Mouse (Mus musculus) limb, embryonic 11.5 days (tissue): ENCODE results near the gene Hivep3. TPM values are rescaled to one million over a fixed set of nuclear protein-coding genes. Genes with fewer than 3 reads are reported as not detected.

Experiments used
- ATAC-seq: fragments of 200-750 bp; cut with Nextera tagmentation; 2 replicates; pipeline ENCODE4 v1.8.0; 2017; ENCODE audit warnings: low read depth; ENCODE audit not compliant: insufficient number of reproducible peaks, low FRiP score, low TSS enrichment
- DNase-seq: peaks from one replicate; pipeline ENCODE4 v3.0.0-alpha.2; 2015; ENCODE audit warnings: low spot score
- H3K27ac ChIP-seq: fragments of 300-500 bp; sonication (generic); replicated peaks from 2 replicates; pipeline ENCODE4 v1.5.1; 2014; ENCODE audit warnings: low read depth, mild to moderate bottlenecking, low read length
- H3K27me3 ChIP-seq: fragments of 300-500 bp; sonication (generic); 2 replicates; pipeline ENCODE4 v1.6.1; 2014; ENCODE audit warnings: mild to moderate bottlenecking, low read length, mixed read lengths; ENCODE audit not compliant: control insufficient read depth, insufficient read depth
- H3K36me3 ChIP-seq: fragments of 300-500 bp; sonication (generic); 2 replicates; pipeline ENCODE4 v1.6.1; 2014; ENCODE audit warnings: mild to moderate bottlenecking, low read length, moderate library complexity, mixed read lengths; ENCODE audit not compliant: control insufficient read depth, insufficient read depth
- H3K4me1 ChIP-seq: fragments of 300-500 bp; sonication (generic); 2 replicates; pipeline ENCODE4 v1.6.1; 2014; ENCODE audit warnings: low read length, mixed read lengths; ENCODE audit not compliant: control insufficient read depth, insufficient read depth
- H3K4me2 ChIP-seq: fragments of 300-500 bp; sonication (generic); 2 replicates; pipeline ENCODE4 v1.6.1; 2014; ENCODE audit warnings: low read depth, mild to moderate bottlenecking, moderate library complexity; ENCODE audit not compliant: severe bottlenecking
- H3K4me3 ChIP-seq: fragments of 300-500 bp; sonication (generic); 2 replicates; pipeline ENCODE4 v1.5.1; 2014; ENCODE audit warnings: low read depth, low read length
- H3K9ac ChIP-seq: fragments of 300-500 bp; sonication (generic); 2 replicates; pipeline ENCODE4 v1.6.1; 2014; ENCODE audit warnings: mild to moderate bottlenecking, low read length
- H3K9me3 ChIP-seq: fragments of 300-500 bp; sonication (generic); 2 replicates; pipeline ENCODE4 v1.6.1; 2016; ENCODE audit warnings: low read length; ENCODE audit not compliant: control insufficient read depth
- WGBS: fragments of 180-500 bp; shearing (Covaris S2); extraction: QIAGEN DNeasy Blood & Tissue Kit; methylation state at CpG from one replicate; pipeline ENCODE4 v1.1.7; 2014; 5-methylcytosine and 5-hydroxymethylcytosine counted together
- polyA plus RNA-seq: library from polyadenylated mRNA; unstranded; fragments of >200 nt; fragmentation: Nextera tagmentation; extraction: Ambion mirVana; gene quantifications from 2 replicates; pipeline ENCODE4 v1.2.1, GENCODE M21; 2014

The Hivep3 gene
- polyA plus RNA-seq, 1 experiment from 2014 or later: 0.55 TPM

- no peaks in the 10 kb centered on the region for H3K4me1 ChIP-seq
Measured at GRCm38 (mm10) chr4:120124656-120125055, 391.1 kb downstream of the Hivep3 start.

GRCm38 (mm10) chr4:120126047-120126446 is 392.5 kb downstream of the Hivep3 start:
- H3K9me3 ChIP-seq: no peaks in the 10 kb centered on the region
- H3K4me3 ChIP-seq: no peak overlapping the region
- H3K36me3 ChIP-seq: no peaks in the 10 kb centered on the region
- no peak overlapping the region for H3K9ac ChIP-seq
- H3K4me1 ChIP-seq: 0 out of 2 replicates have a peak, but pooled peaks cover 2% of the 10 kb centered on the region
- no peaks in the 10 kb centered on the region for H3K27me3 ChIP-seq
- no peak overlapping the region for H3K4me2 ChIP-seq
- no peak for DNase-seq
- no peak overlapping the region for H3K27ac ChIP-seq
- WGBS: 89% methylated on average over 6 of the region's 6 CpGs
- no peak for ATAC-seq

More at GRCm38 (mm10) chr4:120124656-120125055, 391.1 kb downstream of the Hivep3 start:
- H3K4me2 ChIP-seq: no peak overlapping the region
- DNase-seq: no peak
- no peak overlapping the region for H3K9ac ChIP-seq
- H3K27ac ChIP-seq: no peak overlapping the region
- 81% methylated on average over 6 of the region's 6 CpGs for WGBS
- no peak for ATAC-seq
- H3K36me3 ChIP-seq: no peaks in the 10 kb centered on the region
- no peaks in the 10 kb centered on the region for H3K27me3 ChIP-seq
- no peak overlapping the region for H3K4me3 ChIP-seq
- no peaks in the 10 kb centered on the region for H3K9me3 ChIP-seq

GRCm38 (mm10) chr4:120127333-120127732 is 393.7 kb downstream of the Hivep3 start:
- Histone ChIP-seq H3K9ac (no peak overlapping the region), H3K9me3 (no peaks in the 10 kb centered on the region), H3K4me1 (0 out of 2 replicates have a peak, but pooled peaks cover 3% of the 10 kb centered on the region), H3K27me3 (no peaks in the 10 kb centered on the region), H3K4me2 (no peak overlapping the region), H3K36me3 (no peaks in the 10 kb centered on the region), H3K27ac (no peak overlapping the region), H3K4me3 (no peak overlapping the region)
- 85% methylated on average over 3 of the region's 3 CpGs for WGBS
- no peak for DNase-seq
- no peak for ATAC-seq

DNA sequence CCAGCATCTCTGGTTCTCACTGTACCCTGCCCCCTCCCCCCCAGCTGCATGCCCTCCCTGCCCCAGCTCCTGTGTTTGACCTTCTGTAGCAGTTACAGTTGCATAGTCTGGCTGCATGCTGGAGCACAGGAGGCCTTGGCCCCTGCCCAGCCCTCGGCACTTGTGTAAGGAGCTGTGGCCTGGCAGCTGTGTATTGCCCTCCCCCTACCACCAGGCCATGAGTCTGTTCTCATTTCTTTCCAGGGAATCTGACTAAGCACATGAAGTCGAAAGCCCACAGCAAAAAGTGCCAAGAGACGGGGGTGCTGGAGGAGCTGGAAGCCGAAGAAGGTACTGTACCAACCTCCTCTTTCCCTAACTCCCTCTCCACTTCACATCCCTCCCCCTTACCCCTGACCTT is 394.4 kb downstream of the Hivep3 start:
- DNase-seq (no peak), ATAC-seq (no peak)
- H3K4me3 ChIP-seq: no peak overlapping the region
- H3K4me1 ChIP-seq: 0 out of 2 replicates have a peak, but pooled peaks cover 3% of the 10 kb centered on the region
- no peaks in the 10 kb centered on the region for H3K27me3 ChIP-seq
- no peak overlapping the region for H3K9ac ChIP-seq
- no peaks in the 10 kb centered on the region for H3K9me3 ChIP-seq
- no peak overlapping the region for H3K27ac ChIP-seq
- H3K36me3 ChIP-seq: no peaks in the 10 kb centered on the region
- H3K4me2 ChIP-seq: no peak overlapping the region
- 86% methylated on average over 4 of the region's 4 CpGs for WGBS

DNA sequence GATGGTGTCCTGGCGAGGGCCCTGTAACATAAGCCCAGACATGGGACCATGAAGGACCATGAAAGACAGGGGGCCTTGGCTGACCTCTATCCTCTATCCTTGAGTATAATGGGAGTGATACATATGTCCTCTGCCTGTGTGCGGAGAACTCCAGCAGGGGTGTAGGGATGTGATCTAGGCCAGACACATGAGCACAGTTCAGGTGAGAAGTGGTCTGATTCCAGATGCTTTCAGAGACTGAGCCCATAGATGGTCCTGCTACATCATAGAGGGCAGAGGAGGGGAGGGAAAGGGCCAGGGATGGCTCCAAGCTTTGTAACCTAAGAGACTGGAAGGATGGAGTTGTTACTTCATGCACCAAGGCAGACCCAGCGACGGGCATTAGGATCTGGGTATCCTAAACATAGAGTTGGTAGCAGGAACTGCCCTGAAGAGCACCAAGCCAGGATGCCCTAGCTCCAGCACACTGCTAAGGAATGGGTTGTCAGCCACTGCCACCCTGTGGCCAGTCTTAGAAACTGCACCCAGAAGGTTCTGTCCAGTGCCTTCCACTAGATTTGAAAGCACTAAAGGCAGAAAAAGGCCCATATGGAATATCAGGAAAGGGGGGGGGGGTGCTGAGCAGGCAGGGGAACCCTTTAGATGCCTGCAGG is 395.8 kb downstream of the Hivep3 start:
- no peak overlapping the region for H3K4me2 ChIP-seq
- no peak overlapping the region for H3K4me3 ChIP-seq
- no peak overlapping the region for H3K9ac ChIP-seq
- 0 out of 2 replicates have a peak, but pooled peaks cover 3% of the 10 kb centered on the region for H3K4me1 ChIP-seq
- peak; percentile 68 for ATAC-seq
- no peaks in the 10 kb centered on the region for H3K27me3 ChIP-seq
- H3K36me3 ChIP-seq: no peaks in the 10 kb centered on the region
- WGBS: 39% methylated on average over 4 of the region's 4 CpGs
- H3K27ac ChIP-seq: no peak overlapping the region
- no peaks in the 10 kb centered on the region for H3K9me3 ChIP-seq
- DNase-seq: peak; percentile 73

DNA sequence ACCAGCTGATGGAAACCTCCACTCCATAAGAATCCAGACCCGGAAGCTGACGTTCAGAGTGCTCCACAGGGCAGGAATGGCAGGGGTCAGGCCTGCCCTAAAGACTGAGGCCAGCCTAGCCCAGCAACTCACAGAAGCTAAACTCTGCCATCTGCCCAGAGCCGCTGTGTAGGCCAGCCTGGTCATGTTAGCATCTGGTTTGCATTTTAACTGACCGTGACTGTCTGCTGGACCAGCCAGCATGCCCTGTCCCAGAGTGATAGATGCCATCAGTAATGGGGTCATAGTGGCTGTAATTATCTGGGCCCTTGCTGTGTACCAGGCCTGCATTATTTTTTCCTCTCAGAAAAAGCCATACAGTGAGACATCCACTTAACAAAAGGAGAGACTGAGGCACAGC is 397.3 kb downstream of the Hivep3 start:
- H3K9ac ChIP-seq: no peak overlapping the region
- ATAC-seq (no peak), DNase-seq (no peak)
- H3K36me3 ChIP-seq: no peaks in the 10 kb centered on the region
- no peaks in the 10 kb centered on the region for H3K27me3 ChIP-seq
- no peaks in the 10 kb centered on the region for H3K9me3 ChIP-seq
- H3K4me1 ChIP-seq: 0 out of 2 replicates have a peak, but pooled peaks cover 3% of the 10 kb centered on the region
- no peak overlapping the region for H3K4me3 ChIP-seq
- H3K27ac ChIP-seq: no peak overlapping the region
- 6% methylated on average over 4 of the region's 4 CpGs for WGBS
- no peak overlapping the region for H3K4me2 ChIP-seq

DNA sequence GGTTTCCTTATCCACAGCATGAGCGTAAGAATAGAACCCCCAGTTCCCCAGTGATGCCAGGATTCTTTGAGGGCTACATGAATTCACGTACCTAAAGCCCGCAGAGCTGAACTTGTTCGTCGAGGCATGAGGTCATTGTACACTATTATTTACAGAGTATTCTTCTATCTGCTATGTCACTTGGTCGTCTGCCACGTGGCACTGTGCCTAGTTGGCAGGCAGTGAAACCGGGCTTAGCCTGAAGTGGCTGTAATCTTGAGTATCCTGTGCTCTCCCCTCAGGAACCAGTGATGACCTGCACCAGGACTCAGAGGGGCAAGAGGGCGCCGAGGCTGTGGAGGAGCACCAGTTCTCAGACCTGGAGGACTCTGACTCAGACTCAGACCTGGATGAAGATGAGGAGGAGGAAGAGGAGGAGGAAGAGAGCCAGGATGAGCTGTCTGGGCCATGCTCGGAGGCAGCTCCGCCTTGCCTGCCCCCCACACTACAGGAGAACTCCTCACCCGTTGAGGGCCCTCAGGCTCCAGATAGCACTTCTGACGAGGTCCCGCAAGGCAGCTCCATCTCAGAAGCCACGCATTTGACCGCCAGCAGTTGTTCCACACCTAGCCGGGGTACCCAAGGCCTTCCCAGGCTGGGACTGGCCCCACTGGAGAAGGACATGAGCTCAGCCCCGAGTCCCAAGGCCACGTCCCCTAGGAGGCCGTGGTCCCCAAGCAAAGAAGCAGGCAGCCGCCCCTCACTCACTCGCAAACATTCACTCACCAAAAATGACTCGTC is 398.0 kb downstream of the Hivep3 start:
- H3K9me3 ChIP-seq: no peaks in the 10 kb centered on the region
- DNase-seq (no peak), ATAC-seq (no peak)
- H3K27me3 ChIP-seq: no peaks in the 10 kb centered on the region
- WGBS: 67% methylated on average over 24 of the region's 24 CpGs
- H3K4me2 ChIP-seq: no peak overlapping the region
- no peak overlapping the region for H3K4me3 ChIP-seq
- H3K27ac ChIP-seq: no peak overlapping the region
- no peak overlapping the region for H3K9ac ChIP-seq
- H3K36me3 ChIP-seq: no peaks in the 10 kb centered on the region
- 0 out of 2 replicates have a peak, but pooled peaks cover 3% of the 10 kb centered on the region for H3K4me1 ChIP-seq

DNA sequence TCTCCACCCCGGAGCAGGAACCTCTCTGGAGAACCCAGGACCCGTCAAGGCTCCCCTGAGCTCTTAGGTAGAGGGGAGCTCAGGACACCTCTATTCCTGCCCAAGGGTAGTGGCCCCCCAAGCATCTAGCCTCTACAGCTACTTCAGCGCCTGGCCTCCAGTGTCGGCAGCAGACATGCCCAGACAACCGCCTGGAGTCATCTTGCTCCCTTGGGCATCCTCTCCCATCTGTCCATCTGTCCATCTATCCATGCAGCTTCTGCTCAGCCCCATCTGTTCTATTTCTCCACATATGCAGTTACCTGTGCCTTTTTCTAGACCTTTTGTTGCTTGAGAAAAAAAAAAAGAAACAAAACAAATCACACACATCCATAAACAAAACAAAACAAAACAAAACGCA is 400.6 kb downstream of the Hivep3 start:
- WGBS: 82% methylated on average over 6 of the region's 6 CpGs
- ATAC-seq: no peak
- H3K9ac ChIP-seq: no peak overlapping the region
- H3K36me3 ChIP-seq: no peaks in the 10 kb centered on the region
- DNase-seq: no peak
- no peak overlapping the region for H3K4me2 ChIP-seq
- H3K4me3 ChIP-seq: no peak overlapping the region
- H3K9me3 ChIP-seq: no peaks in the 10 kb centered on the region
- no peaks in the 10 kb centered on the region for H3K27me3 ChIP-seq
- 0 out of 2 replicates have a peak, but pooled peaks cover 3% of the 10 kb centered on the region for H3K4me1 ChIP-seq
- no peak overlapping the region for H3K27ac ChIP-seq
